Mouse (Mus musculus) forebrain, embryonic 16.5 days (tissue): ENCODE data around the gene Vps41. TPM values are rescaled to one million over a fixed set of nuclear protein-coding genes. Genes with fewer than 3 reads are reported as not detected.

ENCODE experiments used
- ATAC-seq: fragments of 200-750 bp; cut with Nextera tagmentation; 2 replicates; pipeline ENCODE4 v1.8.0; 2017; ENCODE audit warnings: mild to moderate bottlenecking, moderate library complexity
- H3K27ac ChIP-seq: fragments of 300-500 bp; sonication (generic); 2 replicates; pipeline ENCODE4 v1.5.1; 2014; ENCODE audit warnings: low read length, control low read depth
- H3K27me3 ChIP-seq: fragments of 300-500 bp; sonication (generic); replicated peaks from 2 replicates; pipeline ENCODE4 v1.6.1; 2014; ENCODE audit warnings: low read length; ENCODE audit not compliant: control insufficient read depth, insufficient read depth
- H3K36me3 ChIP-seq: fragments of 300-500 bp; sonication (generic); 2 replicates; pipeline ENCODE4 v1.6.1; 2014; ENCODE audit not compliant: control insufficient read depth, insufficient read depth
- H3K4me1 ChIP-seq: fragments of 300-500 bp; sonication (generic); replicated peaks from 2 replicates; pipeline ENCODE4 v1.6.1; 2014; ENCODE audit warnings: low read length; ENCODE audit not compliant: control insufficient read depth, insufficient read depth
- H3K4me2 ChIP-seq: fragments of 300-500 bp; sonication (generic); 2 replicates; pipeline ENCODE4 v1.6.1; 2014; ENCODE audit warnings: mild to moderate bottlenecking, low read length, control low read depth
- H3K4me3 ChIP-seq: fragments of 300-500 bp; sonication (generic); replicated peaks from 2 replicates; pipeline ENCODE4 v1.5.1; 2014; ENCODE audit warnings: mild to moderate bottlenecking, low read length, control low read depth
- H3K9ac ChIP-seq: fragments of 300-500 bp; sonication (generic); replicated peaks from 2 replicates; pipeline ENCODE4 v1.6.1; 2014; ENCODE audit warnings: low read depth, low read length, control low read depth
- H3K9me3 ChIP-seq: fragments of 300-500 bp; sonication (generic); 2 replicates; pipeline ENCODE4 v1.6.1; 2016; ENCODE audit warnings: low read length; ENCODE audit not compliant: control insufficient read depth
- WGBS: fragments of 180-500 bp; shearing (Covaris S2); extraction: QIAGEN DNeasy Blood & Tissue Kit; methylation state at CpG from one replicate; pipeline ENCODE4 v1.1.7; 2014; 5-methylcytosine and 5-hydroxymethylcytosine counted together
- polyA plus RNA-seq: library from polyadenylated mRNA; unstranded; fragments of >200 nt; fragmentation: Nextera tagmentation; extraction: Ambion mirVana; gene quantifications from 2 replicates; pipeline ENCODE4 v1.2.1, GENCODE M21; 2015

Gene Vps41
- polyA plus RNA-seq, 1 experiment from 2014 or later, result 136 TPM

DNA sequence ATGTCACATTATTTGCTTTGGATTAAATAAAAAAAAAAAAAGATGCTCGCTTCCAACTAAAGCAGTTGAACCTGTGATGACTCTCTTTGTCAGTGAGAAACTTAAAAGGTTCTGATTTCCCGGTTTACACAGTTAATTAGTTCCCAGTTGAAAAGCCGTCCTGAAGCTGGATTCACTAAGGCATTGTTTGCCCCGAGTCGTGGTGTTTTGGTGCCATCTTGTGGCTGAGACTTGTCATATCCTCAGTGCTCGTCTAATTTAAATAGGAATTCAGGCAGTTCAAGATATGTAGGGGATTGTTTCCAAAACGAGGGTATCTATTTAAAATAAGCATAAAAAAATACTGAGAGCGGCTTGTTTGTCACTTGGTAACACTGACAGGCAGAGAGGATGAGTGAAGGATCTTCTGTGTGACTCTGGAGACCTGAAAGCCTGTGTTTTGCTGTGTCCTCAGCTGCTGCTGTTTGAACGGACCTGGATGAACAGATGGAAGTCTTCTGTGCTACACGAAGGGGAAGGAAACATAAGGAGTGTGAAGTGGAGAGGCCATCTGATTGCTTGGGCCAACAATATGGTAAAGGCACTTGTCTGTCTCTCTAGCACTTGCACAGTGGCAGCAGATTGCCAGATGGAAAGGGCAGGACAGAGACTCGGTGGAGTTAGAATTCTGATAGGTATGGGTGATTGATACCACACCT lies 93.0 kb downstream of the Vps41 start:
- peaks cover 8% of the 10 kb centered on the region; the same call in 1 of the 2 replicates for H3K36me3 ChIP-seq
- H3K27ac ChIP-seq, result peak overlapping the region; percentile 22
- peak; percentile 94 for ATAC-seq
- H3K9ac ChIP-seq, result 0 out of 2 replicates have a peak overlapping the region, but pooled peaks have one; percentile 3
- WGBS, result 12% methylated on average over 11 of the region's 11 CpGs
- no peaks in the 10 kb centered on the region for H3K9me3 ChIP-seq
- no peak overlapping the region for H3K4me2 ChIP-seq
- H3K27me3 ChIP-seq, result no peaks in the 10 kb centered on the region
- H3K4me3 ChIP-seq, result no peak overlapping the region
- peaks cover 6% of the 10 kb centered on the region; the same call in 1 of the 2 replicates for H3K4me1 ChIP-seq

DNA sequence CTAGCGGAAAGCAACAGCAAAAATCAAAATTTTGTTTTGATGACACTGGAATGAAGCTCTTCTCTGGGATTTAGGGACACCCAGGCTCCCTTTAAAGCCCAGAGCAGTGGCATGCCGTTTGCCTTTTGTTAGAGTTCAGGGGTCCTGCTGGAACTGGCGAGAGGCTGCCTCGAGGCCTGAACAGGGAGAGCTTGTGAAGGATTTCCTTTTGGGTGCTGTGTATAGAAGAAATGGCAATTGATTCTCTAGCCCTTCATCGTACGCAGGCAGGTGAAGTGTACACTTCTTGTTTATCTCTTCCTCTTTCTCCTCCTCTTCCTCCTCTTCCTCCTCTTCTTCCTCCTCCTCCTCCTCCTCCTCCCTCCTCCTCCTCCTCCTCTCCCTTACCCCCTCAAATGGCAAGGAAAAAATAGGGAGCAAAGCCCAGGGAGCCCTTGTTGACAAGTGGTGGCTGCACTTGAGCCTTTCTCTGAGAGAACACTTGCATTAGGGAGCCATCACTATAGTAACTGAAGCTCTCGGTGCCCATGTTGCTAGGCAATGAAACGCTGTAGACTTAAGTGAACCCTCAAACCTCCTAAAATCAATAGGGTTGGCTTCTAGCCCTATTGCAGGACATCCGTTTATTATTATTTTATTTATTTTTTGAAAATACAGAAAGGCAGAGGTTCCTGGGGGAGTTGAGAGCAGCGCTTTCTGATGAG lies 107.5 kb downstream of the Vps41 start:
- no peaks in the 10 kb centered on the region for H3K27me3 ChIP-seq
- H3K36me3 ChIP-seq, result no peaks in the 10 kb centered on the region
- H3K9me3 ChIP-seq, result no peaks in the 10 kb centered on the region
- H3K9ac ChIP-seq, result no peak overlapping the region
- ATAC-seq, result peak; percentile 74
- 60% methylated on average over 10 of the region's 10 CpGs for WGBS
- no peak overlapping the region for H3K27ac ChIP-seq
- no peak overlapping the region for H3K4me3 ChIP-seq
- H3K4me2 ChIP-seq, result no peak overlapping the region
- 0 out of 2 replicates have a peak, but pooled peaks cover 4% of the 10 kb centered on the region for H3K4me1 ChIP-seq

DNA sequence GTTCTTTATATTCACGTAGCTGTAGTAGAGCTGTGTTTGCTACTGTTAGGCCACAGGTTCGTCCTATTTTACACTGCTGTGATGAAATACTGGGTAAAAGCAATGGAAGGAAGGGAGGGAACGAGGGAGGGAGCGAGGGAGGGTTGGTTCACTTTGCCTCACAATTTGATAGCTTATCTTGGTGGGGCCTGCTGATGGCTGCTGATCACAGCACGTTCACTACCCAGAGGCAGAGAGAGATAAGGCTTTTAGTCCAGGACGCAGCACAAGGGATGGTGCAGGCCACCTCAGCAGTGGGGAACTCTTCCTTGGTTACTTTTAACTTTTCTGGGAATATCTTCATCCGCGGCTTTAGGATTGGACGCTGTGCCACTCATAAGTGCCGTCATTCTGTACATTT lies 109.9 kb downstream of the Vps41 start:
- H3K27me3 ChIP-seq, result no peaks in the 10 kb centered on the region
- no peaks in the 10 kb centered on the region for H3K36me3 ChIP-seq
- H3K4me2 ChIP-seq, result no peak overlapping the region
- no peak overlapping the region for H3K4me3 ChIP-seq
- H3K4me1 ChIP-seq, result 0 out of 2 replicates have a peak, but pooled peaks cover 4% of the 10 kb centered on the region
- H3K9me3 ChIP-seq, result no peaks in the 10 kb centered on the region
- no peak overlapping the region for H3K9ac ChIP-seq
- no peak for ATAC-seq
- no peak overlapping the region for H3K27ac ChIP-seq
- 96% methylated on average over 10 of the region's 10 CpGs for WGBS

DNA sequence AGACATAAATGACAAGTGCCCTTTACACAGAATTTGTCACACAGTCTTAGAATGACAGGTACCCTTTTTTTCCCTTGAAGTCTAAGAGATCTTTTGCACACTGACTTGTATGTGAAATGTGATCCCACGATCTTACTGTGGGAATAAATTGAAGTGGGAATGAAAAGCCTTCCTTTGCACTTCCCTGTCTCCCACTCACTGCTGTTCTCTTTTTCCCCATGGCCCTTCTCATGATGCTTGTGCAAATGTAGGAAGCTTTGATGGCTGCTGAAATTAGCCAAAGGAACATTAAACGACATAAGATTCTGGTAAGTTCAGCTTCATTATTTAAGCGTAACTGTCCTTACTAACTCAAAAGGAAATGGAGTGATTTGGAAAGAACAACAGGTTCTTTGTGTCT lies 113.4 kb downstream of the Vps41 start:
- no peaks in the 10 kb centered on the region for H3K9me3 ChIP-seq
- H3K4me2 ChIP-seq, result no peak overlapping the region
- ATAC-seq, result no peak
- H3K4me1 ChIP-seq, result no peaks in the 10 kb centered on the region
- no peak overlapping the region for H3K27ac ChIP-seq
- no peak overlapping the region for H3K9ac ChIP-seq
- no peaks in the 10 kb centered on the region for H3K36me3 ChIP-seq
- no peak overlapping the region for H3K4me3 ChIP-seq
- 60% methylated on average over 3 of the region's 3 CpGs for WGBS
- H3K27me3 ChIP-seq, result no peaks in the 10 kb centered on the region

DNA sequence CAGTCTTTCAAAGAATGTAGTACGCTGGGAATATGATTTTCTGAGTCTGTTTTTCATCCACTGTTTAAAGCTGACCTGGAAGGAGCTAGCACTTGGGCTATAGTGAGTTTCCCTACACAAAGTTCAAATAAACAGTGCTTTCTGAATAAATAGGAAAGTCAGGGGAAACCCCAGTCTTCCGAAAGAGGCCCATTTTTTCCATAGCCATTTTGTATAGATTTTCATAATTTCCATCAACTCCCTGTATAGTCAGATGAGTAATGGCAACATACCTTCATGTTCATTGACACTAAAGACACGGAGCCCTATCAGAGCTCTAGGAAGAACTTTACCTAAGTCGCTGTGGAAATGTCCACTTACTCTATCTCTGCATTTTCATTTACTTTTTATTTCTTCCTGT lies 122.1 kb downstream of the Vps41 start:
- no peak for ATAC-seq
- Histone ChIP-seq H3K9me3 (no peaks in the 10 kb centered on the region), H3K9ac (no peak overlapping the region), H3K4me3 (no peak overlapping the region), H3K4me2 (no peak overlapping the region), H3K27ac (no peak overlapping the region), H3K36me3 (no peaks in the 10 kb centered on the region; the same call in 1 of the 2 replicates), H3K4me1 (no peaks in the 10 kb centered on the region), H3K27me3 (no peaks in the 10 kb centered on the region)
- WGBS, result 94% methylated on average over 4 of the region's 4 CpGs

DNA sequence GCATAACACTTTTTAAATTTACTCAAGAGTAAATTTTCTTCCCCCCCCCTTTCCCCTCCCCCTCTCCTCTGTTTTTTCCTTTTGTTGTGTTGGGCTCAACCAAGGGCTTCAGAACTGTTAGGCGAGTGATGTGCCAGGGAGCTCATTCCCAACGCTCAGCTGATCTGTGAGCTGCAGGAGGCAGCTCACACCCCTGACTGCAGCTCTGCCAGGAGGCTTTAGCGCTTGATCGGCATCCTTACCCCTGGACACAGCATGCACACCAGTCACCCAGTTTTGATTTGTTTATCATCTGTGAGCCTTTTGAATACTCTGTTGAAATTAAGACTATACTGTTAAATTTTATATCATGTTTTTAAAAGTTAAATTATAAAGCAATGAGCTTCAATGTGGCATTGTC lies 123.3 kb downstream of the Vps41 start:
- ATAC-seq, result no peak

DNA sequence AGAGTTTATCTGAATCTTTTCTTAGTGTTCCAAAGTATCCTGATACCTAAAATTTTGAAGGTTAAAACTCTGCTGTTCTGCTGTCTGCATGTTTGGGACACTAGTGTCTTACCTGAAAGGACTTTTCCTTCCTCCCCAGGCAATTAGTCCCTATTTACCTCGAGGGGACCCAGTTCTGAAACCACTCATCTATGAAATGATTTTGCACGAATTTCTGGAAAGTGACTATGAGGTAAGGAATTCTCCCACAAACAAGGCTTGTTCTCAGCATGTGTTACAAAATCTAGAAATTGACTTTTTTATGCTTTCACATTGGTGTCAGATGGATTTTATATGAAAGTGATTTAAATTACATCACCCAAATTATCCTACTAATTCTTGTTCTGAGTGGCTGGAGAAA lies 123.9 kb downstream of the Vps41 start:
- H3K9me3 ChIP-seq, result no peaks in the 10 kb centered on the region
- no peak overlapping the region for H3K4me3 ChIP-seq
- H3K27me3 ChIP-seq, result no peaks in the 10 kb centered on the region
- no peaks in the 10 kb centered on the region; the same call in 1 of the 2 replicates for H3K36me3 ChIP-seq
- no peak overlapping the region for H3K27ac ChIP-seq
- no peak overlapping the region for H3K9ac ChIP-seq
- ATAC-seq, result no peak
- H3K4me2 ChIP-seq, result no peak overlapping the region
- WGBS, result 57% methylated on average over 2 of the region's 2 CpGs
- no peaks in the 10 kb centered on the region for H3K4me1 ChIP-seq

More for the DNA sequence above, 123.3 kb downstream of the Vps41 start:
- Histone ChIP-seq H3K27me3 (no peaks in the 10 kb centered on the region), H3K4me2 (no peak overlapping the region), H3K9me3 (no peaks in the 10 kb centered on the region), H3K4me3 (no peak overlapping the region), H3K9ac (no peak overlapping the region), H3K4me1 (no peaks in the 10 kb centered on the region), H3K36me3 (no peaks in the 10 kb centered on the region; the same call in 1 of the 2 replicates), H3K27ac (no peak overlapping the region)
- WGBS, result 54% methylated on average over 4 of the region's 4 CpGs

DNA sequence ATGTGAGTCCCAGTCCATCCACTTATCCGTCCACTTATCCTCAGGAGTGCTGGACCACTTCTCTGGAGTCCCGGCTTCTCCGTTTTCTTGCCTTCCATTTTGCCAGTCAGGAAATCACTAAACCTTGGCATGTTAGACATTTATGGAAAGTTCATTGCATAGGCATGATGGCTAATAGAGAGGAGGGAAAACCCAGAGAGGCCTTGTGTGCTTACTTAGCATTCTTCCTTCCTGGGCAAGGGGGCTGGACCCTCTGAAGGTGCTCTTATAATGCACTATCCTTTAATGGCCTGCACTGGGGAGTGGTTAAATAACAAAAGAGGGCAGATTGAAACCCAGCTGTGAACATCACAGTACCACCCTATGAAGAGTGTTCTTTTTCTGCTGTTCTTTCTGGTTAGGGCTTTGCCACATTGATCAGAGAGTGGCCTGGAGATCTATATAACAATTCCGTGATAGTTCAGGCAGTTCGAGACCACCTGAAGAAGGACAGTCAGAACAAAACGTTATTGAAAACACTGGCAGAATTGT lies 124.7 kb downstream of the Vps41 start:
- H3K27ac ChIP-seq, result no peak overlapping the region
- H3K9ac ChIP-seq, result no peak overlapping the region
- H3K36me3 ChIP-seq, result no peaks in the 10 kb centered on the region; the same call in 1 of the 2 replicates
- H3K4me3 ChIP-seq, result no peak overlapping the region
- no peaks in the 10 kb centered on the region for H3K9me3 ChIP-seq
- H3K4me1 ChIP-seq, result no peaks in the 10 kb centered on the region
- no peaks in the 10 kb centered on the region for H3K27me3 ChIP-seq
- no peak for ATAC-seq
- WGBS, result 87% methylated on average over 6 of the region's 6 CpGs
- no peak overlapping the region for H3K4me2 ChIP-seq

DNA sequence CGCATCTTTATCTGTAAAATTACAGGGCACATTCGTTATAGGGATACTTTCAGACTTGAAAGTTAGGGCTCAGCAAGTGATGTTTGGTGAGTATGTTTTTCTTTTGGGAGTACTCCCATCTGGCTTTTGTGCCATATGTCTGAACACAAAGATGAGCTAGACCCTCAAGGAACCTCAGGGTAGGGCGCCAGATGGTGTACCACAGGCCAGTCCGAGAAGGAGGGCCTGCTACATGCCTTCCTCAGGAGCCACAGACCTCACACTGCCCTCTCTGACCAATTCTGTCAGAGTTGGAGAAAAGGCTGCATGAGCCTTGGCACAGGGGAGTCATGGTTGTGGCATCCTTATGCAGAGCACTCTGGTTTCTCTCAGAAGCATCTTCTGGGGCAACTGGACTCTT lies 125.5 kb downstream of the Vps41 start:
- Histone ChIP-seq H3K4me2 (no peak overlapping the region), H3K9ac (no peak overlapping the region), H3K27me3 (no peaks in the 10 kb centered on the region), H3K36me3 (no peaks in the 10 kb centered on the region; the same call in 1 of the 2 replicates), H3K27ac (no peak overlapping the region), H3K9me3 (no peaks in the 10 kb centered on the region), H3K4me3 (no peak overlapping the region), H3K4me1 (no peaks in the 10 kb centered on the region)
- WGBS, result 93% methylated on average over 4 of the region's 4 CpGs
- ATAC-seq, result no peak
